Mouse (Mus musculus): Measurements from ENCODE around the gene Frmd4a. TPM values are rescaled to one million over a fixed set of nuclear protein-coding genes. Genes with fewer than 3 reads are reported as not detected.

Gene Frmd4a
- polyA plus RNA-seq, 1 experiment from 2014 or later = 56.0 TPM

GRCm38 (mm10) chr2:4562826-4563225 lies 545.3 kb downstream of the Frmd4a start:
- Histone ChIP-seq H3K9me3 (replicated peaks; ENCODE audit: control insufficient read depth, low read length, poor library complexity, severe bottlenecking) (no peaks in the 10 kb centered on the region), H3K27me3 (ENCODE audit: control insufficient read depth, insufficient read depth, low read depth, low read length) (no peaks in the 10 kb centered on the region), H3K4me1 (ENCODE audit: control insufficient read depth, insufficient read depth, low read length) (peaks cover 26% of the 10 kb centered on the region), H3K4me3 (ENCODE audit: low read depth, low read length) (no peak overlapping the region), H3K27ac (ENCODE audit: low read length) (no peak overlapping the region), H3K4me2 (ENCODE audit: low read length) (0 out of 2 replicates have a peak overlapping the region, but pooled peaks have one; percentile 14), H3K9ac (ENCODE audit: low read depth, low read length) (no peak overlapping the region), H3K36me3 (ENCODE audit: control insufficient read depth, insufficient read depth, low read length) (peaks cover 13% of the 10 kb centered on the region)
- WGBS = 64% methylated on average over 5 of the region's 5 CpGs
- ATAC-seq = no peak

DNA sequence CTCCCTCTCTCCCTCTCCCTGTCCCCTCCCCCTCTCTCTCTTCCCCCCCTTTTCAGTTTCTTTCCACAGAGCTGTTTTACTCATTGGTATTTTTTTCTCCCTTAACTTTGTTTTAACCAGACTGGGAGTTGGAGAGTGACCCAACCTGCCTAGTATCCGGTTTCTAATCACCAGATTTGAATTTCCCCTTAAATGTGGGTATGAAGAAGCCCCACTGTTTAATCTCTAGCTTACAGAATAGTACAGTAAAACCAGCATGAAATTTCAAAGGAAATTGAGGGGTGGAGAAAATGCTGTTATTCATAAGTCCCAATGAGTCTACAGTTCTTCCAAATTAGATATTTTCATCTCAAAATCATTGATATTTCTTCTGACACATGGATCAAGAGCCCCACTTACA lies 545.8 kb downstream of the Frmd4a start:
- no peak overlapping the region for H3K4me3 ChIP-seq (ENCODE audit: low read depth, low read length)
- H3K36me3 ChIP-seq (ENCODE audit: control insufficient read depth, insufficient read depth, low read length) = peaks cover 13% of the 10 kb centered on the region
- 54% methylated on average over 1 of the region's 1 CpGs for WGBS
- no peak overlapping the region for H3K27ac ChIP-seq (ENCODE audit: low read length)
- ATAC-seq = no peak
- peaks cover 25% of the 10 kb centered on the region for H3K4me1 ChIP-seq (ENCODE audit: control insufficient read depth, insufficient read depth, low read length)
- H3K4me2 ChIP-seq (ENCODE audit: low read length) = no peak overlapping the region
- H3K9me3 ChIP-seq (replicated peaks; ENCODE audit: control insufficient read depth, low read length, poor library complexity, severe bottlenecking) = no peaks in the 10 kb centered on the region
- no peaks in the 10 kb centered on the region for H3K27me3 ChIP-seq (ENCODE audit: control insufficient read depth, insufficient read depth, low read depth, low read length)
- H3K9ac ChIP-seq (ENCODE audit: low read depth, low read length) = no peak overlapping the region

GRCm38 (mm10) chr2:4566260-4566955 lies 548.9 kb downstream of the Frmd4a start:
- H3K9ac ChIP-seq (ENCODE audit: low read depth, low read length) = no peak overlapping the region
- ATAC-seq = no peak
- WGBS = over 99% methylated on average over 4 of the region's 4 CpGs

DNA sequence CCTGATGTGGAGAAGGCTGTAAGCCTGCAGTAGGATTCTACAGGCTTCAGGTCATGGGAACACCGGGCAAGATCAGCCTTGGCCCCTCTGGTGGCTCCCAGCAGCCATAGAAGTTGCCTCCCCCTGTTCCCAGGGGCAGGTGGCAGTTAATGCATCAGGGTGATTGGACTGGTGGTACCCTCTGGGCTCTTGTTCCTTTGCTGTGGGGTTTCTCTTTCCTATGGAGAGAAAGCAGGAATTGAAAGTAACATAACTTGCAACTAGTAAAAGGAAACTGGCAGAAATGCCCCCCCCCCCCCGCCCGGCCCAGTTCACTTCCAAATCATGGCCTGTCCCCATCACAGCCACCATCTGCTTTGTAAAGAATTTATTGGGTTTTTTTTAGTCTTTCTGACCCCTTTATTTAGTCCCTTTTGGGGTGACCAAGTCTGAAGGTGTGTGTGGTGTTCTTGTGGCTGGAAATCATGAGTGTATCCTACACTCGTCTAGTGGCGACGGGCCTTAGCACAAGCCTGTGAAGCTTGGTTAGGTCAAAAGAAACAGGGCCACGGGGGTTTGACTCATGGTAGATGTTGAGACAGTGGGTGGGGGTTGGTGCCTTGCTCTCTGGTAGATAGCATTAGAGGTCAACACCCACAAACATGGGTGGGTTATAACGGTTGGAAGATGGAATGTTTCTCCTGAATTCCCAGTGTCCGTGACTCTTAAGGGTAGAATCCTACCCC lies 549.6 kb downstream of the Frmd4a start:
- no peaks in the 10 kb centered on the region for H3K9me3 ChIP-seq (replicated peaks; ENCODE audit: control insufficient read depth, low read length, poor library complexity, severe bottlenecking)
- H3K27me3 ChIP-seq (ENCODE audit: control insufficient read depth, insufficient read depth, low read depth, low read length) = no peaks in the 10 kb centered on the region
- H3K4me1 ChIP-seq (ENCODE audit: control insufficient read depth, insufficient read depth, low read length) = no peaks in the 10 kb centered on the region
- no peak overlapping the region for H3K4me2 ChIP-seq (ENCODE audit: low read length)
- no peak for ATAC-seq
- H3K4me3 ChIP-seq (ENCODE audit: low read depth, low read length) = no peak overlapping the region
- H3K27ac ChIP-seq (ENCODE audit: low read length) = no peak overlapping the region
- peaks cover 14% of the 10 kb centered on the region for H3K36me3 ChIP-seq (ENCODE audit: control insufficient read depth, insufficient read depth, low read length)
- 91% methylated on average over 9 of the region's 9 CpGs for WGBS
- no peak overlapping the region for H3K9ac ChIP-seq (ENCODE audit: low read depth, low read length)

More at GRCm38 (mm10) chr2:4566260-4566955, 548.9 kb downstream of the Frmd4a start:
- Histone ChIP-seq H3K27ac (ENCODE audit: low read length) (no peak overlapping the region), H3K4me1 (ENCODE audit: control insufficient read depth, insufficient read depth, low read length) (peaks cover 3% of the 10 kb centered on the region; the same call in 1 of the 2 replicates), H3K4me2 (ENCODE audit: low read length) (no peak overlapping the region), H3K4me3 (ENCODE audit: low read depth, low read length) (no peak overlapping the region), H3K27me3 (ENCODE audit: control insufficient read depth, insufficient read depth, low read depth, low read length) (no peaks in the 10 kb centered on the region), H3K36me3 (ENCODE audit: control insufficient read depth, insufficient read depth, low read length) (peaks cover 13% of the 10 kb centered on the region), H3K9me3 (replicated peaks; ENCODE audit: control insufficient read depth, low read length, poor library complexity, severe bottlenecking) (no peaks in the 10 kb centered on the region)

DNA sequence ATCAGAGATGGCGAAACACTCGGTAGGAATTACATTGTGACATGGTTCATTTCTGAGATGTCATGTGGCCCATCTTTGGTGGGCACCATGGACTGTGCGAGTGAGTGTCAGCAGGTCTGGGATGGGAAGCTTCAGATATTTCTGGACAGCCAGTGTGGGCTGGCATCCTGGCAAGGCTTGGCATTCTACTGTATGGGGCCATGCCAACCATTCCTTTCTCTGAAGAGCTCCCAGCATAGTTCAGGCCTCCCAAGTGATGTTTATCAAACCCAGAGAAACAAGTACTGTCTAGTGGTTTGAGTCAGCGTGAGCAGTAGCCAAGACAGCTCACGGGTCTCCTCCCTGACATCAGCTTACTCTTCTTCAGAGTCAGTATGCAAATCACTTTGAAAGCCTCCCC lies 551.5 kb downstream of the Frmd4a start:
- ATAC-seq = no peak
- 75% methylated on average over 5 of the region's 5 CpGs for WGBS
- Histone ChIP-seq H3K4me2 (ENCODE audit: low read length) (no peak overlapping the region), H3K36me3 (ENCODE audit: control insufficient read depth, insufficient read depth, low read length) (peaks cover 25% of the 10 kb centered on the region), H3K9me3 (replicated peaks; ENCODE audit: control insufficient read depth, low read length, poor library complexity, severe bottlenecking) (no peaks in the 10 kb centered on the region), H3K4me1 (ENCODE audit: control insufficient read depth, insufficient read depth, low read length) (no peaks in the 10 kb centered on the region), H3K9ac (ENCODE audit: low read depth, low read length) (no peak overlapping the region), H3K27ac (ENCODE audit: low read length) (no peak overlapping the region), H3K4me3 (ENCODE audit: low read depth, low read length) (no peak overlapping the region), H3K27me3 (ENCODE audit: control insufficient read depth, insufficient read depth, low read depth, low read length) (no peaks in the 10 kb centered on the region)

DNA sequence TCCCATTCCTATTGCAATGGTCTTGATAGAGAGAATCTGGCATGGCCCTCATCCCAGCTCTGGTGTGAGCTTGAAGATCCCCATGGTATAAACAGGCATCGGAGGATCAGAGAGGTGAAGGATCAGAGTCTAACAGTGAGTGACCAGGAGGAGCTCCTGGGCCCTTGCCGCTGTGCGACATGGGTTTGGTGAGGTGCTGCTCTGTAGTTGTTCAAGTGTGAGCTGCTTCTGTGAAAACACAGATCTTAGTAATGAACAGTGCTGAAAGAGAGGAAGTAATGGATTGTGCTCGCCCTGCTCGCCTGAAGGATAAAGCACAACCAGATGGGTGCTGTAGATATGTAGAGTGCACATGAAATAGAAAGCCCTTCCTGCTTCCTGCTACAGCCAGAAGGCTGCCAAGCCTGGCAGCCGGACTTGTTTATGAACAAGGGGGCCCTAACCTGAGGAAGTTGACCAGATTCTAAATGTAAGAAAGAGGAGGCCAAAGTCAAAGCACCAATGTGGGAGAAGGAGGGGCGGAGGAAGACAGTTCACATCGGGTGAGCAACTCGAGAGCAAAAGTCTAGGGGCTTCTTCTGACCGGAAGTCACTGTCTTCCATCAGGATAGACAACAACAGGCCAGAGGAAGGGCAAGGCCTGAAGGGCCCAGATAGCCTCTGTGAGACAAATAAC lies 552.8 kb downstream of the Frmd4a start:
- no peak overlapping the region for H3K27ac ChIP-seq (ENCODE audit: low read length)
- no peak overlapping the region for H3K9ac ChIP-seq (ENCODE audit: low read depth, low read length)

GRCm38 (mm10) chr2:4572498-4573263 lies 555.2 kb downstream of the Frmd4a start:
- Histone ChIP-seq H3K36me3 (ENCODE audit: control insufficient read depth, insufficient read depth, low read length) (peaks cover 18% of the 10 kb centered on the region), H3K27ac (ENCODE audit: low read length) (no peak overlapping the region), H3K9me3 (replicated peaks; ENCODE audit: control insufficient read depth, low read length, poor library complexity, severe bottlenecking) (no peaks in the 10 kb centered on the region), H3K27me3 (ENCODE audit: control insufficient read depth, insufficient read depth, low read depth, low read length) (no peaks in the 10 kb centered on the region), H3K4me1 (ENCODE audit: control insufficient read depth, insufficient read depth, low read length) (no peaks in the 10 kb centered on the region), H3K9ac (ENCODE audit: low read depth, low read length) (no peak overlapping the region), H3K4me2 (ENCODE audit: low read length) (no peak overlapping the region), H3K4me3 (ENCODE audit: low read depth, low read length) (no peak overlapping the region)
- 86% methylated on average over 7 of the region's 7 CpGs for WGBS
- ATAC-seq = no peak

More for the DNA sequence above, 552.8 kb downstream of the Frmd4a start:
- no peak overlapping the region for H3K4me2 ChIP-seq (ENCODE audit: low read length)
- no peak overlapping the region for H3K4me3 ChIP-seq (ENCODE audit: low read depth, low read length)
- H3K36me3 ChIP-seq (ENCODE audit: control insufficient read depth, insufficient read depth, low read length) = peaks cover 25% of the 10 kb centered on the region
- no peak for ATAC-seq
- no peaks in the 10 kb centered on the region for H3K4me1 ChIP-seq (ENCODE audit: control insufficient read depth, insufficient read depth, low read length)
- no peaks in the 10 kb centered on the region for H3K27me3 ChIP-seq (ENCODE audit: control insufficient read depth, insufficient read depth, low read depth, low read length)
- 89% methylated on average over 10 of the region's 10 CpGs for WGBS
- no peaks in the 10 kb centered on the region for H3K9me3 ChIP-seq (replicated peaks; ENCODE audit: control insufficient read depth, low read length, poor library complexity, severe bottlenecking)

GRCm38 (mm10) chr2:4573386-4573785 lies 555.9 kb downstream of the Frmd4a start:
- no peak overlapping the region for H3K4me2 ChIP-seq (ENCODE audit: low read length)
- WGBS = 68% methylated on average over 4 of the region's 4 CpGs
- no peak overlapping the region for H3K27ac ChIP-seq (ENCODE audit: low read length)
- no peak overlapping the region for H3K4me3 ChIP-seq (ENCODE audit: low read depth, low read length)
- ATAC-seq = no peak; the same call in 1 of the 2 replicates
- no peak overlapping the region for H3K9ac ChIP-seq (ENCODE audit: low read depth, low read length)
- H3K4me1 ChIP-seq (ENCODE audit: control insufficient read depth, insufficient read depth, low read length) = no peaks in the 10 kb centered on the region
- peaks cover 18% of the 10 kb centered on the region for H3K36me3 ChIP-seq (ENCODE audit: control insufficient read depth, insufficient read depth, low read length)
- H3K27me3 ChIP-seq (ENCODE audit: control insufficient read depth, insufficient read depth, low read depth, low read length) = no peaks in the 10 kb centered on the region
- H3K9me3 ChIP-seq (replicated peaks; ENCODE audit: control insufficient read depth, low read length, poor library complexity, severe bottlenecking) = no peaks in the 10 kb centered on the region

Measured in midbrain, embryonic 16.5 days (tissue).